Mouse (Mus musculus) CD4-positive, CD25-positive, alpha-beta regulatory T cell, adult 4 months (primary cell): Measurements from ENCODE around the gene Huwe1. TPM values are rescaled to one million over a fixed set of nuclear protein-coding genes. Genes with fewer than 3 reads are reported as not detected.

Experiments used
- ATAC-seq: one replicate; pipeline ENCODE4 v1.8.0; 2017
- polyA plus RNA-seq, 2 experiments: library from polyadenylated mRNA; unstranded; fragments of 100-300 nt; shearing (Covaris generic); gene quantifications; one replicate each; pipeline ENCODE4 v1.2.1; 2017

Gene Huwe1
- polyA plus RNA-seq, 2 experiments from 2014 or later: 66.6 to 78.4 TPM

DNA sequence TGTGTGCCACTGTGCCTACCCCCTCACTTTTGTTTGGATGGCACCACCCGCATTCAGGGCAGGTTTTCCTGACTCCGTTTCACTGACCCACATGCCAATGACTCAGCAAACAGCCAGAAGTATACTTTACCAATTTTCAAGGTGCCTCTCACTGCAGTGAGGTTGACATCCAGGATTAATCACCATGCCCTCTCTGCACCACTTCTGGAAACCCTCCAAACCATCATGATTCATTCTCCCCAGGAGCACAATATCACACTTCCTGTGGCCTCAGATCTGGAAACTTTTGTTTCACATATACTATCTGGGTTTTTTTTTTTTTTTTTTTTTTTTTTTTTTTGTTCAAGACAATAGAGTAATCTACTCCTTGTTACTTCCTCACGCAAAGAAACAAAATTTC, 150.6 kb downstream of the Huwe1 start:
- ATAC-seq: peak; percentile 34

Other genes starting within 250 kb of the Huwe1 start
- 100 to 1,000 TPM; 122 to 129 TPM for gene Hsd17b10, start 201.0 kb downstream of the Huwe1 start, polyA plus RNA-seq
- 1 to 10 TPM; 1.8 to 2.0 TPM for gene Ribc1, start 215.5 kb downstream of the Huwe1 start, polyA plus RNA-seq
- gene Smc1a, start 215.6 kb downstream of the Huwe1 start, polyA plus RNA-seq: 100 to 1,000 TPM in 1 of 2 experiments, 10 to 100 TPM in 1; 91.8 to 102 TPM